Mouse (Mus musculus): Measurements from ENCODE around the gene Mmp7. TPM values are rescaled to one million over a fixed set of nuclear protein-coding genes. Genes with fewer than 3 reads are reported as not detected.

Gene Mmp7
- polyA plus RNA-seq, 1 experiment from 2014 or later, result not detected

GRCm38 (mm10) chr9:7672985-7673384 lies 18.9 kb upstream of the Mmp7 start:
- H3K9me3 ChIP-seq (ENCODE audit: control insufficient read depth, low read length), result no peaks in the 10 kb centered on the region
- H3K4me3 ChIP-seq (ENCODE audit: low read depth, low read length), result no peak overlapping the region
- no peak overlapping the region for H3K4me2 ChIP-seq
- ATAC-seq (replicated peaks; ENCODE audit: low FRiP score) (no peak), DNase-seq (ENCODE audit: low spot score) (no peak)
- no peaks in the 10 kb centered on the region for H3K27me3 ChIP-seq (replicated peaks; ENCODE audit: control insufficient read depth, insufficient read depth, low read length)
- WGBS, result 49% methylated on average over 9 of the region's 9 CpGs
- H3K36me3 ChIP-seq (ENCODE audit: control insufficient read depth, insufficient read depth, low read length), result no peaks in the 10 kb centered on the region
- H3K27ac ChIP-seq (ENCODE audit: low read depth, low read length), result no peak overlapping the region
- no peak overlapping the region for H3K9ac ChIP-seq (ENCODE audit: low read depth, low read length)
- H3K4me1 ChIP-seq (replicated peaks; ENCODE audit: control insufficient read depth, insufficient read depth, low read length), result no peaks in the 10 kb centered on the region

- DNase-seq (ENCODE audit: low spot score) (no peak), ATAC-seq (replicated peaks; ENCODE audit: low FRiP score) (no peak)
- no peak overlapping the region for H3K9ac ChIP-seq (ENCODE audit: low read depth, low read length)
- H3K27me3 ChIP-seq (replicated peaks; ENCODE audit: control insufficient read depth, insufficient read depth, low read length), result no peaks in the 10 kb centered on the region
- no peak overlapping the region for H3K4me2 ChIP-seq
- H3K4me3 ChIP-seq (ENCODE audit: low read depth, low read length), result no peak overlapping the region
- no peak overlapping the region for H3K27ac ChIP-seq (ENCODE audit: low read depth, low read length)
- 68% methylated on average over 2 of the region's 2 CpGs for WGBS
- H3K4me1 ChIP-seq (replicated peaks; ENCODE audit: control insufficient read depth, insufficient read depth, low read length), result no peaks in the 10 kb centered on the region
- no peaks in the 10 kb centered on the region for H3K36me3 ChIP-seq (ENCODE audit: control insufficient read depth, insufficient read depth, low read length)
- no peaks in the 10 kb centered on the region for H3K9me3 ChIP-seq (ENCODE audit: control insufficient read depth, low read length)
These were observed 13.6 kb upstream of the Mmp7 start for GRCm38 (mm10) chr9:7678154-7678837.

- ATAC-seq (replicated peaks; ENCODE audit: low FRiP score) (no peak), DNase-seq (ENCODE audit: low spot score) (no peak)
- H3K36me3 ChIP-seq (ENCODE audit: control insufficient read depth, insufficient read depth, low read length), result no peaks in the 10 kb centered on the region
- H3K27me3 ChIP-seq (replicated peaks; ENCODE audit: control insufficient read depth, insufficient read depth, low read length), result no peaks in the 10 kb centered on the region
- H3K4me1 ChIP-seq (replicated peaks; ENCODE audit: control insufficient read depth, insufficient read depth, low read length), result no peaks in the 10 kb centered on the region
- no peak overlapping the region for H3K9ac ChIP-seq (ENCODE audit: low read depth, low read length)
- H3K9me3 ChIP-seq (ENCODE audit: control insufficient read depth, low read length), result no peaks in the 10 kb centered on the region
- H3K4me2 ChIP-seq, result no peak overlapping the region
- H3K27ac ChIP-seq (ENCODE audit: low read depth, low read length), result no peak overlapping the region
- WGBS, result 80% methylated on average over 9 of the region's 9 CpGs
- H3K4me3 ChIP-seq (ENCODE audit: low read depth, low read length), result no peak overlapping the region
These were observed 9.7 kb upstream of the Mmp7 start for GRCm38 (mm10) chr9:7682081-7682618.

DNA sequence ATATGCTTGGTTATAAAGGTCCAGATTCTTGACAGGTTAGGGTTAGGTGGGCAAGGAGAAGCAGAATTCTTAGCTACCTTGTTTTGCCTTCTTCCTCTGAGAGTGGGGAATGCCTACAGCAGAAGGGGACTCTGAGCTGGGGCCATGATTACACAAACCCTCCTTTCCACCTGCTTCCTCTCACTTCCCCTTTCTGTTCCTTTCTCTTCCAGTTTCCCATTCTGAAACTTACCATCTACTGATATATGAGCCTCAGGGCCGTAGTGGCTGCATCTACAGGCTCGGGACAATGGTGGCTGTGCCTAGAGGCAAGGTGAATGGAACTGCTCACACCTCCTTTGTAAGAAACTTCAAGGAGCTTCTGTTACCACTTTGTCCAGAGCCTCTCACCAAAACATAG lies 5.9 kb upstream of the Mmp7 start:
- no peaks in the 10 kb centered on the region for H3K36me3 ChIP-seq (ENCODE audit: control insufficient read depth, insufficient read depth, low read length)
- H3K9ac ChIP-seq (ENCODE audit: low read depth, low read length), result no peak overlapping the region
- H3K9me3 ChIP-seq (ENCODE audit: control insufficient read depth, low read length), result no peaks in the 10 kb centered on the region
- H3K27ac ChIP-seq (ENCODE audit: low read depth, low read length), result no peak overlapping the region
- H3K4me1 ChIP-seq (replicated peaks; ENCODE audit: control insufficient read depth, insufficient read depth, low read length), result no peaks in the 10 kb centered on the region
- WGBS, result 57% methylated on average over 2 of the region's 2 CpGs
- H3K4me3 ChIP-seq (ENCODE audit: low read depth, low read length), result no peak overlapping the region
- DNase-seq (ENCODE audit: low spot score) (no peak), ATAC-seq (replicated peaks; ENCODE audit: low FRiP score) (no peak)
- no peak overlapping the region for H3K4me2 ChIP-seq
- no peaks in the 10 kb centered on the region for H3K27me3 ChIP-seq (replicated peaks; ENCODE audit: control insufficient read depth, insufficient read depth, low read length)

- WGBS, result 47% methylated on average over 6 of the region's 6 CpGs
- Histone ChIP-seq H3K27ac (ENCODE audit: low read depth, low read length) (no peak overlapping the region), H3K9me3 (ENCODE audit: control insufficient read depth, low read length) (no peaks in the 10 kb centered on the region), H3K4me1 (replicated peaks; ENCODE audit: control insufficient read depth, insufficient read depth, low read length) (no peaks in the 10 kb centered on the region), H3K27me3 (replicated peaks; ENCODE audit: control insufficient read depth, insufficient read depth, low read length) (no peaks in the 10 kb centered on the region), H3K36me3 (ENCODE audit: control insufficient read depth, insufficient read depth, low read length) (no peaks in the 10 kb centered on the region), H3K9ac (ENCODE audit: low read depth, low read length) (no peak overlapping the region), H3K4me3 (ENCODE audit: low read depth, low read length) (no peak overlapping the region), H3K4me2 (no peak overlapping the region)
- DNase-seq (ENCODE audit: low spot score) (no peak), ATAC-seq (replicated peaks; ENCODE audit: low FRiP score) (no peak)
These were observed 2.1 kb upstream of the Mmp7 start for GRCm38 (mm10) chr9:7689799-7690198.

- Histone ChIP-seq H3K4me2 (no peak overlapping the region), H3K27ac (ENCODE audit: low read depth, low read length) (no peak overlapping the region), H3K4me3 (ENCODE audit: low read depth, low read length) (no peak overlapping the region), H3K9ac (ENCODE audit: low read depth, low read length) (no peak overlapping the region), H3K36me3 (ENCODE audit: control insufficient read depth, insufficient read depth, low read length) (no peaks in the 10 kb centered on the region), H3K4me1 (replicated peaks; ENCODE audit: control insufficient read depth, insufficient read depth, low read length) (no peaks in the 10 kb centered on the region), H3K9me3 (ENCODE audit: control insufficient read depth, low read length) (no peaks in the 10 kb centered on the region), H3K27me3 (replicated peaks; ENCODE audit: control insufficient read depth, insufficient read depth, low read length) (no peaks in the 10 kb centered on the region)
- DNase-seq (ENCODE audit: low spot score), result no peak
- 60% methylated on average over 3 of the region's 3 CpGs for WGBS
- no peak for ATAC-seq (replicated peaks; ENCODE audit: low FRiP score)
These were observed 2.1 kb downstream of the Mmp7 start for GRCm38 (mm10) chr9:7693961-7694360.

- no peak overlapping the region for H3K27ac ChIP-seq (ENCODE audit: low read depth, low read length)
- 85% methylated on average over 3 of the region's 3 CpGs for WGBS
- ATAC-seq (replicated peaks; ENCODE audit: low FRiP score), result no peak
- H3K27me3 ChIP-seq (replicated peaks; ENCODE audit: control insufficient read depth, insufficient read depth, low read length), result no peaks in the 10 kb centered on the region
- no peak overlapping the region for H3K4me2 ChIP-seq
- H3K4me3 ChIP-seq (ENCODE audit: low read depth, low read length), result no peak overlapping the region
- no peaks in the 10 kb centered on the region for H3K9me3 ChIP-seq (ENCODE audit: control insufficient read depth, low read length)
- no peak for DNase-seq (ENCODE audit: low spot score)
- no peaks in the 10 kb centered on the region for H3K4me1 ChIP-seq (replicated peaks; ENCODE audit: control insufficient read depth, insufficient read depth, low read length)
- no peak overlapping the region for H3K9ac ChIP-seq (ENCODE audit: low read depth, low read length)
- H3K36me3 ChIP-seq (ENCODE audit: control insufficient read depth, insufficient read depth, low read length), result no peaks in the 10 kb centered on the region
These were observed 3.8 kb downstream of the Mmp7 start for GRCm38 (mm10) chr9:7695646-7696045.

GRCm38 (mm10) chr9:7708698-7709097 lies 16.8 kb downstream of the Mmp7 start:
- no peak for DNase-seq (ENCODE audit: low spot score)
- Histone ChIP-seq H3K9me3 (ENCODE audit: control insufficient read depth, low read length) (no peaks in the 10 kb centered on the region), H3K4me2 (no peak overlapping the region), H3K27me3 (replicated peaks; ENCODE audit: control insufficient read depth, insufficient read depth, low read length) (no peaks in the 10 kb centered on the region), H3K9ac (ENCODE audit: low read depth, low read length) (no peak overlapping the region), H3K4me3 (ENCODE audit: low read depth, low read length) (no peak overlapping the region), H3K36me3 (ENCODE audit: control insufficient read depth, insufficient read depth, low read length) (no peaks in the 10 kb centered on the region), H3K27ac (ENCODE audit: low read depth, low read length) (no peak overlapping the region), H3K4me1 (replicated peaks; ENCODE audit: control insufficient read depth, insufficient read depth, low read length) (no peaks in the 10 kb centered on the region)
- 66% methylated on average over 6 of the region's 6 CpGs for WGBS
- ATAC-seq (replicated peaks; ENCODE audit: low FRiP score), result no peak

DNA sequence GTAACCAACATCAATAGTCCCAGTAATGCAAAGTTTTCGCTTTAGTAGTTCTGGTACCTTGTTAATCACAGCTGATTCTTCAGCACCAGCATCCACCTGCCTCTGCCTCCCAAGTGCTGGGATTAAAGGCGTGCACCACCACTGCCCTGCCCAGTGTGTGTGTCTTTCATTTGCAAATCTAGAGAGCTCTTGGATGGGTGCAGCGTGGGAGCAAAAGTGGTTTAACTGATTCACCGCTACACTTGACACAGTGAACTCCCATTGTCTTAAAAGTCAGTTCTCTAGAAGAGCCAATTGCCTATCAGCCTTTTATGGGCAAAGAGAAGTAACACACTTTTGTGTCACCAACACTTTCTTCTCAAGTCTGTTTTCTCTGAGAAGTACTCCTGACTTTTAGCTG lies 19.3 kb downstream of the Mmp7 start:
- ATAC-seq (replicated peaks; ENCODE audit: low FRiP score), result no peak
- Histone ChIP-seq H3K27ac (ENCODE audit: low read depth, low read length) (no peak overlapping the region), H3K4me1 (replicated peaks; ENCODE audit: control insufficient read depth, insufficient read depth, low read length) (no peaks in the 10 kb centered on the region), H3K36me3 (ENCODE audit: control insufficient read depth, insufficient read depth, low read length) (no peaks in the 10 kb centered on the region), H3K4me2 (no peak overlapping the region), H3K9me3 (ENCODE audit: control insufficient read depth, low read length) (no peaks in the 10 kb centered on the region), H3K4me3 (ENCODE audit: low read depth, low read length) (no peak overlapping the region), H3K9ac (ENCODE audit: low read depth, low read length) (no peak overlapping the region), H3K27me3 (replicated peaks; ENCODE audit: control insufficient read depth, insufficient read depth, low read length) (no peaks in the 10 kb centered on the region)
- DNase-seq (ENCODE audit: low spot score), result no peak
- 74% methylated on average over 4 of the region's 4 CpGs for whole genome bisulfite sequencing

Measured in liver, embryonic 11.5 days (tissue).